Mouse (Mus musculus) limb, embryonic 10.5 days (tissue): ENCODE data around the gene Trim28. TPM values are rescaled to one million over a fixed set of nuclear protein-coding genes. Genes with fewer than 3 reads are reported as not detected.
A peak's percentile ranks its signal among the peaks of the same experiment; 100 is the strongest.

ENCODE experiments used
- DNase-seq: peaks from one replicate; pipeline ENCODE4 v3.0.0-alpha.2; 2017; ENCODE audit warnings: low spot score
- H3K27ac ChIP-seq: fragments of 300-500 bp; sonication (generic); 2 replicates; pipeline ENCODE4 v1.5.1; 2016; ENCODE audit warnings: mild to moderate bottlenecking
- H3K27me3 ChIP-seq: fragments of 300-500 bp; sonication (generic); 2 replicates; pipeline ENCODE4 v1.6.1; 2016; ENCODE audit warnings: low read depth, mild to moderate bottlenecking; ENCODE audit not compliant: poor library complexity, severe bottlenecking
- H3K36me3 ChIP-seq: fragments of 300-500 bp; sonication (generic); 2 replicates; pipeline ENCODE4 v1.6.1; 2016; ENCODE audit warnings: mild to moderate bottlenecking, moderate library complexity
- H3K4me1 ChIP-seq: fragments of 300-500 bp; sonication (generic); 2 replicates; pipeline ENCODE4 v1.6.1; 2016
- H3K4me3 ChIP-seq: fragments of 300-500 bp; sonication (generic); 2 replicates; pipeline ENCODE4 v1.5.1; 2016; ENCODE audit warnings: mild to moderate bottlenecking, moderate library complexity
- H3K9me3 ChIP-seq: fragments of 300-500 bp; sonication (generic); replicated peaks from 2 replicates; pipeline ENCODE4 v1.6.1; 2016; ENCODE audit warnings: mild to moderate bottlenecking
- WGBS: fragments of 180-500 bp; shearing (Covaris S2); methylation state at CpG from one replicate; pipeline ENCODE4 v1.1.7; 2016; 5-methylcytosine and 5-hydroxymethylcytosine counted together
- polyA plus RNA-seq: library from polyadenylated mRNA; unstranded; fragments of >200 nt; fragmentation: Nextera tagmentation; extraction: Ambion mirVana; gene quantifications from 2 replicates; pipeline ENCODE4 v1.2.1, GENCODE M21; 2016

The Trim28 gene
- polyA plus RNA-seq, 1 experiment from 2014 or later: 561 TPM

DNA sequence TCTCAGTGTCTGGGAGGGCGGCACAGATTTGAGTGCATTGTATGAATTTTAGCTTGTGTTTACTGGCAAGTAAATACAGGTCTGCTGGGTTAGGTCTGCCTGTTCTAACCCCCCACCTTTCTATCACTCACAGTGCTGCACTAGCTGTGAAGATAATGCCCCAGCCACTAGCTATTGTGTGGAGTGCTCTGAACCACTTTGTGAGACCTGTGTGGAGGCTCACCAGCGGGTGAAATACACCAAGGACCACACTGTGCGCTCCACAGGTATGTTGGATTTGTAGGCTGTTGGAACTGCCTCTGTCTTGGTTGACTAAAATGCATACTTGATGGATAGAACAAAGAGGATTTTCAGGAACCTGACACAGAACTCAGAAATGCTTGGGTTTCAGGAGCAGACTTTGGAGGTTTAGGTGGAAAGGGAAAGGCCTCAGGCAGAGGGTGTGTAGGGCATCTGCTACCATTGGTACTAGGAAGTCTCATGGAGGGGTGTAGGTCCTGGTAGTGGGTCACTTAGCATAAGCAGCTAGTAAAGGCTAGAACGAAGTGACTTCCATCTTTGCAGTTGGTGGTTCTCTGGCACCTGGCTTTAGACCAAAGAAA is 26.7 kb downstream of the Trim28 start:
- H3K27ac ChIP-seq: peak overlapping the region; percentile 100

DNA sequence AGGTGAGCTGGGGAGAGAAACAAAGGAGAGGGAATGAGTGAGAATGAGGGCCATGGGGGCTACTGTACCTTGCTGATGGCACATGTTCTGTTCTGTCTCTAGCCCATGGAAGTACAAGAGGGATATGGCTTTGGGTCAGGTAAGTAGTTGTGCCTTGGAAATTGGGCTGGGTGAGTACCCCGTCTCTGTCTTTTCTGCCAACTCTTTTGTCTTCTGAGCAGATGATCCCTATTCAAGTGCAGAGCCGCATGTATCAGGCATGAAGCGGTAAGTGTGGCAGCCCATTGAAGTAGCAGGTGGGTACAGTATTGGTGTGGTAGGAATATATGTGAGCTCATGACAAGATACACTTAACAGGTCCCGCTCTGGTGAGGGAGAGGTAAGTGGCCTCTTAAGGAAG is 30.1 kb downstream of the Trim28 start:
- Histone ChIP-seq H3K36me3 (peaks cover 92% of the 10 kb centered on the region), H3K27ac (no peak overlapping the region), H3K4me1 (peaks cover 32% of the 10 kb centered on the region), H3K4me3 (no peak overlapping the region), H3K27me3 (no peaks in the 10 kb centered on the region), H3K9me3 (no peaks in the 10 kb centered on the region)
- DNase-seq: no peak
- 92% methylated on average over 4 of the region's 4 CpGs for WGBS

More for the DNA sequence above, 26.7 kb downstream of the Trim28 start:
- Histone ChIP-seq H3K4me1 (peaks cover 28% of the 10 kb centered on the region), H3K27me3 (no peaks in the 10 kb centered on the region), H3K9me3 (no peaks in the 10 kb centered on the region), H3K4me3 (peak overlapping the region; percentile 99), H3K36me3 (peaks cover 58% of the 10 kb centered on the region)
- no peak for DNase-seq
- WGBS: 31% methylated on average over 4 of the region's 4 CpGs

DNA sequence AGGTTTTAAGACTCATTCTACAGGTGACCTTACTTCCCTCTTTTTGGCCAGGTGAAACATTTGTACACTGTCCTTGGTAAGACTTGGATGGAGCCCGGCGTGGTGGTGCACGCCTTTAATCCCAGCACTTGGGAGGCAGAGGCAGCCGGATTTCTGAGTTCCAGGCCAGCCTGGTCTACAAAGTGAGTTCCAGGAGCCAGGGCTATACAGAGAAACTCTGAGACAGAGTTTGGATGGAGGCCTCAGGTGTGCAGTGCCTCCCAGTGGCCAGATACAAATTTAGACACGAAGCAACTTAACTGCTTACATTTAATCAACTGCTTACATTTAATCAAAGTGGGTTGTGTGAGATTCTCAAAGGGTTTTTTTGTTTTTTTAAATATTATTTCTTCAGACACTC is 32.2 kb downstream of the Trim28 start:
- 81% methylated on average over 5 of the region's 5 CpGs for whole genome bisulfite sequencing
- Histone ChIP-seq H3K9me3 (no peaks in the 10 kb centered on the region), H3K36me3 (peaks cover 96% of the 10 kb centered on the region), H3K4me1 (peaks cover 40% of the 10 kb centered on the region), H3K27me3 (no peaks in the 10 kb centered on the region), H3K4me3 (no peak overlapping the region), H3K27ac (no peak overlapping the region)
- DNase-seq: no peak

GRCm38 (mm10) chr7:13031983-13032382 is 33.1 kb downstream of the Trim28 start:
- no peak overlapping the region for H3K4me3 ChIP-seq
- H3K36me3 ChIP-seq: peaks cover 92% of the 10 kb centered on the region
- no peak for DNase-seq
- no peaks in the 10 kb centered on the region for H3K27me3 ChIP-seq
- no peaks in the 10 kb centered on the region for H3K9me3 ChIP-seq
- H3K4me1 ChIP-seq: peaks cover 41% of the 10 kb centered on the region
- no peak overlapping the region for H3K27ac ChIP-seq
- WGBS: 92% methylated on average over 2 of the region's 2 CpGs

DNA sequence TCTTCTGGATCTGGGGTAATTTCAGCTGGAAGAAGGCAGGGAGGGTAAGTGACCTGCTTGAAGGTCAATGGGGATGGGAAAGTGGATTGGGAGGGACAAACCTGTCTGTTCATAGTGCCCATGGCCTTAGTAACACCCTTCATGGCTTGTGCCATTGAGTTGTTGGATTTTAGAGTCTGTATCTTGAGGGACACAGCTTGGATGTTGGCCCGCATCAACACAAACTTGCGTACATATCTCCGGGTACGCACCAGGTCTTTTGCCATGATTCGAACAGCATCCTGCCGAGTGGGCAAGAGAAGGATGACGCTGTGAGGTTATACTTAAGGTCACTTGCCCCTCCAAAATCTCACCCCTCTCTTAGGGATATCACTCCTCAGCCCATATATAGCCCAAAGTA is 33.6 kb downstream of the Trim28 start:
- Histone ChIP-seq H3K4me3 (0 out of 2 replicates have a peak overlapping the region, but pooled peaks have one; percentile 7), H3K9me3 (no peaks in the 10 kb centered on the region), H3K36me3 (peaks cover 86% of the 10 kb centered on the region), H3K4me1 (peaks cover 40% of the 10 kb centered on the region), H3K27me3 (no peaks in the 10 kb centered on the region), H3K27ac (no peak overlapping the region)
- no peak for DNase-seq
- 98% methylated on average over 7 of the region's 7 CpGs for WGBS

DNA sequence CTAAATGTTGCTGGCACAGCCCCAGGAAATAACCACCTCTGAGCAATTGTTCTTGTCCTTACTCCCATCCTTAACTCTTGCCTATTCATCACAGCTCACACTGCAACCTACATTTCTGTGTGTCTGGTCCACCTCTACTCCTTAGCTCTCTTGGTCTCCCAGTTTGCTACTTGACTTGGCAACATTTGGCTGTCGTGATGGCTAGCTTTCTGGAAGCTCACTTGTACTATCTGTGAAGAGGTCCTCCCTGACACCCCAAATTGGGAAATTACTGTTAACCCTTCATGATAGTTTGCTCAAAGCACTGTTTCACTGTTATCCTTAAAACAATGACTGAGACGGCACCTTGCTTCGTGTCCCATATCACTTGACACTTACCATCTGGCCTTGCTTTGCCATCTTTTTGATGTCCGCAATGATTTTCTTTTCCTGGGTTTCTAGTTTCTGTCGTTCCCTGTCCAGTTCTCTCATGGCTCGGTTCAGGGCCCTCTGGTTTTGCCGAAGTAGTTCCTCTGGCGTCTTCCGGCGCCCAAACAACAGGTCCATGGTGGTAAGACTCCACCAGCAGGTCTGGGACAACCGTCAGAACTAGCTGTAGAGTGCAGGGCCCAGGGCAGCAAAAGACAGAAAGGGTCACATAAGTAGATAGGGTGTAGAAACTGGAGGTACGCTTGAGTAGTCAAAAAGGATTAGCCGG is 34.7 kb downstream of the Trim28 start:
- WGBS: 51% methylated on average over 13 of the region's 13 CpGs
- no peak for DNase-seq
- Histone ChIP-seq H3K9me3 (no peaks in the 10 kb centered on the region), H3K27me3 (no peaks in the 10 kb centered on the region), H3K4me1 (peaks cover 41% of the 10 kb centered on the region), H3K36me3 (peaks cover 75% of the 10 kb centered on the region), H3K4me3 (peak overlapping the region; percentile 63), H3K27ac (peak overlapping the region; percentile 86; the same call in 1 of the 2 replicates)

- Histone ChIP-seq H3K27me3 (no peaks in the 10 kb centered on the region), H3K9me3 (no peaks in the 10 kb centered on the region), H3K4me3 (peak within 1 kb of the TSS; percentile 63), H3K27ac (peak within 1 kb of the TSS; percentile 86), H3K36me3 (peaks cover 68% of the 10 kb centered on the region), H3K4me1 (peaks cover 48% of the 10 kb centered on the region)
- under 1% methylated on average over 45 of the region's 45 CpGs for WGBS
- DNase-seq: peak; percentile 99
Measured at GRCm38 (mm10) chr7:13034148-13034977, 35.4 kb downstream of the Trim28 start, which contains the start of gene Chmp2a. Chmp2a (minus strand) TSS chr7:13034807.

GRCm38 (mm10) chr7:13035211-13035855 is 36.4 kb downstream of the Trim28 start:
- DNase-seq: no peak
- Histone ChIP-seq H3K4me3 (peak overlapping the region; percentile 63), H3K36me3 (peaks cover 58% of the 10 kb centered on the region), H3K9me3 (no peaks in the 10 kb centered on the region), H3K27ac (peak overlapping the region; percentile 86; the same call in 1 of the 2 replicates), H3K27me3 (0 out of 2 replicates have a peak, but pooled peaks cover under 1% of the 10 kb centered on the region), H3K4me1 (peaks cover 48% of the 10 kb centered on the region)
- 89% methylated on average over 17 of the region's 17 CpGs for WGBS

DNA sequence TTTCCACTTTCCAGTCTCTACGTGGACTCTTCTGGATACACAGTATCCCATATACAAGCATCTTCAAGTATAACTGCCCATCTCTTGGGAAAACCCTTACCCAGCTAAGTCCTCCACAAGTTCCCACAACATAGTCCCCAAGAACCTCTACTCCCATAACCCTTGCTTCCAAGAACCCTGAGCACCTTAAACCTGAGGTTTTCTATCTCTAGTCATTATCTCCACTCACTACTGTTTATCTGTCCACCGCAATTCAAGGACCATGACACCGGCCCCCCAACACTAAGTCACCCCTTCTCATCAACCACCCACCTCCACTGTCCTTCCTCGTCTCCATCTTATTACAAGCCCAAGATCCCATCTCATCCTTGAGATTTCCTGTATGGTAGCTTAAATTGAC is 37.9 kb downstream of the Trim28 start:
- WGBS: 47% methylated on average over 4 of the region's 4 CpGs
- Histone ChIP-seq H3K27me3 (peaks cover 16% of the 10 kb centered on the region), H3K36me3 (peaks cover 43% of the 10 kb centered on the region), H3K9me3 (no peaks in the 10 kb centered on the region), H3K4me1 (peaks cover 48% of the 10 kb centered on the region), H3K27ac (peak overlapping the region; percentile 100), H3K4me3 (peak overlapping the region; percentile 73)
- no peak for DNase-seq

- DNase-seq: no peak
- Histone ChIP-seq H3K4me3 (peak overlapping the region; percentile 73), H3K27ac (peak overlapping the region; percentile 100), H3K36me3 (peaks cover 38% of the 10 kb centered on the region), H3K27me3 (peaks cover 21% of the 10 kb centered on the region), H3K9me3 (no peaks in the 10 kb centered on the region), H3K4me1 (peaks cover 47% of the 10 kb centered on the region)
- under 1% methylated on average over 32 of the region's 33 CpGs for WGBS
Measured at GRCm38 (mm10) chr7:13037366-13037765, 38.5 kb downstream of the Trim28 start.

GRCm38 (mm10) chr7:13037901-13038555 is 39.1 kb downstream of the Trim28 start, which contains the start of gene Ube2m:
Ube2m (minus strand) TSS chr7:13038275.
- 1% methylated on average over 61 of the region's 65 CpGs for WGBS
- peak; percentile 98 for DNase-seq
- Histone ChIP-seq H3K4me1 (peaks cover 42% of the 10 kb centered on the region), H3K4me3 (peak within 1 kb of the TSS; percentile 73), H3K27me3 (peaks cover 28% of the 10 kb centered on the region), H3K27ac (peak within 1 kb of the TSS; percentile 100), H3K9me3 (peaks cover 2% of the 10 kb centered on the region; the same call in 1 of the 2 replicates), H3K36me3 (peaks cover 31% of the 10 kb centered on the region)
